Mouse (Mus musculus) layer of hippocampus, postnatal 10 days (tissue): Measurements from ENCODE around the gene Pja2. TPM values are rescaled to one million over a fixed set of nuclear protein-coding genes. Genes with fewer than 3 reads are reported as not detected.
"Not testable (repeated sequence)": the region's sequence is repeated elsewhere in the genome, so short reads cannot be mapped to it uniquely, and the experiment has no call there.

Experiments
- DNase-seq, 2 experiments: peaks; one replicate each; pipeline ENCODE4 v3.0.0; 2021; ENCODE audit warnings: low spot score in 2 of 2
- microRNA-seq, 2 experiments: library from miRNA; unstranded; fragments of <30 nt; microRNA quantifications; one replicate each; pipeline ENCODE4 v1.2.0; 2021
- total RNA-seq, 2 experiments: library from RNA; stranded (reverse); gene quantifications; 2 replicates each; pipeline ENCODE4 v1.2.3; 2021

The Pja2 gene
- total RNA-seq, 2 experiments from 2014 or later = 346 to 360 TPM

DNA sequence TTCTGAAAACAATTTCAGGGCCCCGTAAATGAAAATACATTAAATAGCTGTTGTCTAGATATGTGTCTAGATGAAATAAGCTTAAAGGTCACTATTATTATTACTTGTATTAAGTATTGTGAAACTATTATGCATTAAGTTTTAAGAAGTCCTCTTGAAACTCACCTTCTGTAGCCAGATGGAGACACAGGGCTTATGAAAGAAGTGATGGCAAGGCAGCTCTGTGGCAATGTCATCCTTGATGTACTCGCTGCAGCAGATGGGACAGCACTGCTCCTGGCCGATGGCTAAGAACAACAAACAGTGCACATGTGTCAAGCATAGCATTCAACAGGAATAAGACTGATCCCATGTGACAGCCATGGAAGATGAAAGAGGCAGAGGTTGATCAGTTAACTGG, 44.9 kb downstream of the Pja2 start:
- DNase-seq = no peak

- not testable (repeated sequence) for DNase-seq
Measured at GRCm38 (mm10) chr17:64281368-64281767, 50.3 kb downstream of the Pja2 start.

DNA sequence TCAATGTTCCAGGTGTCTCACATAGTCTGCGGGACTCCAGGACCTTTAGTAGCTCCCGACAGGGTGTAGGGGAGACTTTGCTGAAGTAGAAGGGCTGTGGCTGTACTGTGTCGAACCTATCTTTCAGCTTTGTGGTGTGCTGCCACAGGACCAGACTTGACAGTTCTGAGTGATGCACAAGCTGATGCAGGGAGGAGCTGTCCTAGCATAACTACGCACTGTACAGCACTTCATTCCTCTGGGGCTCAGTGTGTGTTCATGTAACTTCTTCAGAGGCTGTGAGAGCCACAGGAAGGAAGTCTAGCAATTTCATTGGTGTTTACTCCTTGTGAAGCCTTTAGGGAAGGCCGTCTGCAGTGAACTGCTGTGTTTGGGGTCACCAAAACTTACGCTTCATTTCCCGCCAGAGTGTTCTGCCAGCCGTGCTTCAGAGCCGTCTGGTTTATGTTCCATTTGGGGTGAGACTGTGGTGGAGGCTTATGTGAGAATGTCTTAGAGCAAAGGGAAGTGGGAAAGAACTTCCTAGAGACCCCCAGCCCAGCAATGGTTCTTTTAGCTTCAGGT, 54.0 kb downstream of the Pja2 start:
- no peak for DNase-seq

DNA sequence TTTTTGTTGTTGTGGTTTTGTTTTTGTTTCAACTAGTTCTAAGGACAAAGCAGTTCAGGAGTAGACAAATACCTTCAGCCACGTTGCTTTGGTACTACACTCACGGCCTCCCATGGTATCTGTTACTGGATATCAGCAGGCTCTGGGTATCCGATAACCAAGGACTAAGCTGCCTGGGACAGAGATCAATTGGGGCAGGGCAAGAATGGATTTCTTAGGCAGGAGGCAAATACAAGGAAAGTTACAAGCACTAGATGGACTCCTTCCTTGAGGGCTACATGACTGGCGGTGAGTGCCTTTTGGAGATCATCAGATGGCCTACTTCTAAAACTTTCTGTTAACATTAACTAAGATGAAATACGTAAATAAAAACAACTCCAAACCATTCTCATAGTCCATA, 55.0 kb downstream of the Pja2 start:
- DNase-seq = no peak

DNA sequence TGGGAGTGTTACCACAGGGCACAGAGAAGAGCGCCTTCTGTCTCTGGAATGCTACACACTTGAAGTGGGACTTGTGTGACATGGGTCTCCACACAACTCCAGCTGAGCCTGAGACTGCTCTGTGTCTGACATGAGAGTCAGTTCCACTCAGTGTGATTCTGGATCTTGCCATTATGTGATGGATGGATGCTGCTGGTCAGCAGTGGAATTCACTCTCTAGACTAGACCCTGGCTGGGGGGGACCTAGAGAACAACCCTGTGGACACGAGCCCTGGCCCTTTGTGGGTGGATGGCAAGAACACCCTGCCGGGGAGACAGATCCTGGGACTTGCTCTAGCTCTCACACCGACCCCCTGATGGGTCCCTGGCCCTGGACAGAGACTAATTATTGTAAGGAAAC, 56.5 kb downstream of the Pja2 start:
- DNase-seq = no peak

GRCm38 (mm10) chr17:64274341-64275105, 57.2 kb downstream of the Pja2 start:
- DNase-seq = no peak

GRCm38 (mm10) chr17:64260571-64260970, 71.1 kb downstream of the Pja2 start:
- DNase-seq = no peak

DNA sequence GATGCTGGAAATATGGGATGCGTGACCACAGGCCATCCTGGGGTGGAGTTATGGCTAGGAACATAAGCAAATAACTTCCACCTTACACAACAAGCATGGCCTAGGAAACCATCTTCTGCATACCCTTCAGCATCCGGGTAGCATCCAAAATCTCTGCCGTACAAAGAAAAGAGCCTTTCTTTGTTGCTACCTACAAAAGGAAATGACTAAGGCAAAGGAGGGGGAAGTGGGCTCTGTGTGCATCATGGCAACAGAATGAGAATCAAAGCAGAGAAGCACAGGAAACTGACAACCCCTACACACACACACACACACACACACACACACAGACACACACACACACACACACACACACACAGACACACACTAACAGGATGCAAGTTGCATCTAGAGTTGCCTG, 83.5 kb downstream of the Pja2 start:
- DNase-seq = no peak

DNA sequence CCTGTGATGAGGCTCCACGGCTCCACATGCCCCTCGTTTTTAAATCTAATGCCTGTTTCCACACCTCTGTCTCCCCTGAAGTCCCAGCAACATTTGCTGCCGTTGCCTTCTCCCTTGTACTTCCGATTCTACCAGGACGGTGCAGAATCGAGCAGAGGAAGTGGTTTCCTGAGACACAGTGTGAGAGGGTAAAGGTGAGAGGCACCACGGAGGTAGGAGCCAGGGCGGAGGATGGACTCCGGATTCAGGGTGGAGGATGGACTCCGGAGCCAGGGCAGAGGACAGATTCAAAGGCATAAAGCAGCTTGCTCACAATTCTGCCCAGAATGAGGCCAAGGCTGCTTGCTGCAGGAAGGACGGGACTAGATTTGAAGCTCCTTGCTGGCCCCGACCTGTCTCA, 88.8 kb downstream of the Pja2 start:
- no peak for DNase-seq

DNA sequence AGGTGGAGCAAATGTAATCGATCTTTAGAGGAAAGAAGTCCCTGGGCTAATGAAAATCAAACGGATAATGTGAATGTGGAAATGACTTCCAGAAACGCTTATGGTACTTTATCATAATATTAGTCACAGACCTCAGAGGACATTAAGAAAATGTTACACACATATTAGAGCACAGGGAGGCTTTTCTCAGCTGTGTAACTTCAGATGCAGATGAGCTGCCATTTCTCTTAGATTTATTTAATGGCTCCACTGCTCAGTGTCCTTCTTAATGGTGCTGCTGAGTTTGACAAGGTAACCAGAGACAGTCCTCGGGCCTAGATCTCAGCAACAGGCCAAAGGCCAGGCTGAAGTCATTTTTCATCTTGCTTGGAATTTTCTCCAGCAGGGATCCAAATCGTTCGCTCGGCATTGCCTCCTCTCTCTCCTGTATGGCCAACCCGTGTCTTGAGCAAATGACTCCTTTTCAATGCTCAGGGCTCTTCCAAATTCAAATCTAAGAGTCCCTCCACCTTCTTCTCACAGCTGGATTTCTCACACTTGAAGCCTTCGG, 89.3 kb downstream of the Pja2 start:
- no peak for DNase-seq

DNA sequence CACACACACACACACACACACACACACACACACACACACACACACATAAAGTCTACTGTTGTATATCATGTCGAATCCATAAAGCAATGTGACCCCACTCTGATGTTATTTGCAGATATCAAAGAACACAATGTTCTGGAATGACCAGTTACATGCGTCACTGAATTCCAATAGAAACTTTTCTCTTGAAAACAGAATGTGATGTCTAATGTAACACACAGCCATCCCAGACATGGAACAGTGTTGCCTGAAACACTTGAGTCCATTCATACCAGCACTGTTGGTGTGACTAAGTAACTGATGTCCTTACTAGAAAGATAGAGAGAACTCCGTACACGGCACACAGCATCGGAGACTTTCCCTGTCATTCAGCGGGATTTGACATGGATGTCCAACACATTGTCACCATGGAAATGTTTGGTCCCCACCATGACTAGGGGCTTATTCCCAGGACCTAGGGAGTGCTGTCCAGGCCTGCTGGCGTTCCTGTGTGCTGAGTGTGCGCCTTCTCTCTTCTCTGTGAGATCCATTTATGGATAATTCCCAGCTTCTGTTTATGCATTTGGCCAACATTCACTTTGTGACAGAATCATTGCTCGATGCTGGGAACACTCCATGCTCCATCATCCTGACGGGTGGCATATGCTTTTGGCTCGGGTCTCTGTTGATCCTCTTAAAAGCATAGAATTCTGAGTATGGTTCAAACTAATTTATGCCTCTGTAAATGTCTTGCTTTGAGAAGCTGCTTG, 90.0 kb downstream of the Pja2 start:
- peak in 1 of 2 experiments; percentile 13 for DNase-seq

DNA sequence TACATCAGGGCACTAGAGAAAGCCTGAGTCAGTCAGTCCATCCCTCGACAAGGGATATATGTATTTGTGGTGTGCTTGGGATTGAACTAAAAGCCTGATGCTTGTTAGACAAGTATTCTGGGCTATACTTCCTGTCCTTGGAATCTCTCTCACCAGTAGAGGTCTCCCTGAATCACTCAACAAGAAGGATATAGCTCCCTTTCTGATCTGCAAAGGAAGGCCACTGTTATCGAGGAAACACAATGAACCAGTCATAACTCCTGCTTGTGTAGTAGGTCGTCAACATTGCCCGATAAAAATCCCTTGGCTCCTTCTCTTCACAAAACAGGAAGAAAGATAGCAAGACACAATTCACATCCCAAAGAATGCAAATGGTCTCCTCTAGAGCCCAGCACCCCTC, 99.6 kb downstream of the Pja2 start:
- DNase-seq = no peak

DNA sequence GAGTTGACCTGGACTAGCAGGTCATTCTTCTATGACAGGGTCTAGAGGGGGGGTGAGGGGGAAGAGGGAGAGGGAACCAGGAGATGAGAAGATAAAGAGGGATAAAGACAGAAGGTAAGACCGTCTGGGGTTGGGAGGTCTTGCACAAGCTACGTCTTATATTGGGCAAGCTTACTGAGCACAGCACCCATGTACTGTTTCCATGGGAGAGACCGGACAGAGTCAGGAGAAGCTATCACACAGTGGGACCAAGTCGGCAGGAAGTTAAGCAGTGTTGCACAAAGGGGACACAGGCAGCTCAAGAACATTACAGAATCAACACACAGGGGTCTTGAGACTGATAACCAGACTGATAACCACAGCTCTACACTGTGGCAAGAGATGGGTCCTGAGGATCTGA, 100.1 kb downstream of the Pja2 start:
- DNase-seq = not testable (repeated sequence)

- DNase-seq = no peak
Measured at GRCm38 (mm10) chr17:64231172-64231571, 100.5 kb downstream of the Pja2 start.

Small RNAs within 50 kb of the gene (microRNA-seq; reads per million reads assigned to microRNA genes)
- 0 reads per million in 2 experiments for gene Gm24194
